Comparison of ENCODE assay signal across 32 mouse cellular contexts in genomic region chr7:88482628-88483027, GRCm38 (mm10). TPM values are rescaled to one million over a fixed set of nuclear protein-coding genes. Genes with fewer than 3 reads are reported as not detected.
DNase-seq lines count a peak whose midpoint lies in the region; ATAC-seq and TF ChIP-seq lines count a peak whose summit lies in the region.
"Had no signal": no experiment of that assay in that cellular context is flagged by ENCODE, and none has a peak within 500 bp of the region (broad histone marks: within the 10 kb centered on the region; RNA-seq: fewer than 3 reads in every experiment).

No protein-coding gene starts in this region.

- H3ac ChIP-seq in myocyte (ENCODE audit: control insufficient read depth, insufficient read length), result no peak overlapping the region

- H3K4me2 ChIP-seq in liver, embryonic 14.5 days (ENCODE audit: low read depth), result peak overlapping the region; percentile 34; the same call in 1 of the 2 replicates
- no peak overlapping the region for H3K4me2 ChIP-seq in liver, embryonic 12.5 days
- peak overlapping the region; percentile 43 for H3K4me2 ChIP-seq in myocyte (ENCODE audit: low read depth)
- H3K4me2 ChIP-seq: forebrain, embryonic 12.5 days; intestine, embryonic 15.5 days; lung, embryonic 15.5 days; midbrain, embryonic 12.5 days had no signal

- H3K27ac ChIP-seq in liver, embryonic 14.5 days, result no peak overlapping the region
- no peak overlapping the region for H3K27ac ChIP-seq in liver, embryonic 12.5 days
- H3K27ac ChIP-seq in macrophage, result no peak overlapping the region
- H3K27ac ChIP-seq in hindbrain, embryonic 10.5 days, result no peak overlapping the region
- H3K27ac ChIP-seq: forebrain, embryonic 12.5 days; hindbrain, postnatal 0 days; intestine, embryonic 15.5 days; kidney, postnatal 0 days; lung, embryonic 15.5 days; midbrain, embryonic 12.5 days; stomach, postnatal 0 days had no signal

- TF ChIP-seq EP300 in liver, embryonic 14.5 days (IDR thresholded peaks at IDR 0.05; ENCODE audit: low read depth), result no peak

- no peak for TF ChIP-seq POLR2A in myocyte (IDR thresholded peaks at IDR 0.05; ENCODE audit: insufficient read length, low read depth)

- DNase-seq in liver, embryonic 14.5 days (ENCODE audit: low read depth in 3 of 3, low spot score in 3 of 3), result no peak
- no peak for DNase-seq in gastrocnemius, postnatal 25 days
- DNase-seq in hindbrain, embryonic 10.5 days (ENCODE audit: low spot score), result no peak
- no peak for DNase-seq in right cerebral cortex, adult 18-20 months
- DNase-seq: adrenal gland, adult 2 months; adrenal gland, postnatal 36 days; cerebellum, adult 11 months; cerebellum, adult 9-11 months; forebrain, postnatal 0 days; heart, postnatal 14 days; kidney, adult 8-10 months; kidney, postnatal 4 days; layer of hippocampus, postnatal 36 days; left cerebral cortex, postnatal 4 days; lung, postnatal 4 days; right cerebral cortex, postnatal 14 days; spleen, adult 18-20 months; thymus, adult 18-20 months; thymus, postnatal 25 days had no signal

- no peak for TF ChIP-seq CTCF in liver, embryonic 14.5 days (IDR thresholded peaks at IDR 0.05; ENCODE audit: low read depth)

- ATAC-seq in liver, embryonic 14.5 days (ENCODE audit: insufficient read depth), result no peak
- no peak for ATAC-seq in liver, embryonic 12.5 days
- ATAC-seq in common myeloid progenitor, adult 5-6 weeks (replicated peaks; ENCODE audit: low read depth, poor library complexity, severe bottlenecking), result peak; percentile 3; the same call in 1 of the 2 replicates
- ATAC-seq: activated CD4-positive, CD25-positive, alpha-beta regulatory T cell, adult 4 months; forebrain, postnatal 0 days; hindbrain, postnatal 0 days; intestine, embryonic 15.5 days had no signal

- 27% methylated on average over 7 of the region's 7 CpGs for WGBS in liver, embryonic 14.5 days (ENCODE audit: insufficient replicate concordance)
- WGBS in liver, embryonic 12.5 days (ENCODE audit: insufficient replicate concordance), result 51% methylated on average over 7 of the region's 7 CpGs
- 26% methylated on average over 7 of the region's 7 CpGs for WGBS in macrophage (ENCODE audit: missing documents)
- 85% methylated on average over 7 of the region's 7 CpGs for WGBS in hindbrain, embryonic 10.5 days

- no peaks in the 10 kb centered on the region for H3K79me2 ChIP-seq in macrophage (ENCODE audit: inconsistent target)
- no peaks in the 10 kb centered on the region for H3K79me2 ChIP-seq in myocyte (ENCODE audit: control insufficient read depth, insufficient read depth)

- no peak overlapping the region for H3K9ac ChIP-seq in liver, embryonic 14.5 days (replicated peaks)
- H3K9ac ChIP-seq in liver, embryonic 12.5 days, result no peak overlapping the region
- H3K9ac ChIP-seq: forebrain, embryonic 12.5 days; forebrain, postnatal 0 days; intestine, embryonic 15.5 days; lung, embryonic 15.5 days; midbrain, embryonic 12.5 days had no signal

- H3K36me3 ChIP-seq in liver, embryonic 14.5 days (replicated peaks; ENCODE audit: control insufficient read depth, insufficient read depth, low read depth), result no peaks in the 10 kb centered on the region
- H3K36me3 ChIP-seq in liver, embryonic 12.5 days, result no peaks in the 10 kb centered on the region
- no peaks in the 10 kb centered on the region for H3K36me3 ChIP-seq in macrophage (ENCODE audit: inconsistent target)
- no peaks in the 10 kb centered on the region for H3K36me3 ChIP-seq in myocyte (ENCODE audit: control insufficient read depth, insufficient read depth)
- no peaks in the 10 kb centered on the region for H3K36me3 ChIP-seq in hindbrain, embryonic 10.5 days
- H3K36me3 ChIP-seq: forebrain, embryonic 12.5 days; intestine, embryonic 15.5 days; lung, embryonic 15.5 days; midbrain, embryonic 12.5 days had no signal

- H3K9me3 ChIP-seq in liver, embryonic 14.5 days (ENCODE audit: control insufficient read depth, low read length), result no peaks in the 10 kb centered on the region
- no peaks in the 10 kb centered on the region for H3K9me3 ChIP-seq in liver, embryonic 12.5 days (replicated peaks)
- no peaks in the 10 kb centered on the region for H3K9me3 ChIP-seq in hindbrain, embryonic 10.5 days
- H3K9me3 ChIP-seq: forebrain, embryonic 12.5 days; intestine, embryonic 15.5 days; lung, embryonic 15.5 days; midbrain, embryonic 12.5 days had no signal

- no peaks in the 10 kb centered on the region for H3K4me1 ChIP-seq in liver, embryonic 14.5 days (replicated peaks; ENCODE audit: control insufficient read depth in 2 of 2, insufficient read depth in 2 of 2, low read length in 1 of 2)
- no peaks in the 10 kb centered on the region for H3K4me1 ChIP-seq in liver, embryonic 12.5 days
- no peaks in the 10 kb centered on the region for H3K4me1 ChIP-seq in hindbrain, embryonic 10.5 days (replicated peaks)
- H3K4me1 ChIP-seq: forebrain, embryonic 12.5 days; intestine, embryonic 15.5 days; lung, embryonic 15.5 days; midbrain, embryonic 12.5 days had no signal

- H3K27me3 ChIP-seq in liver, embryonic 14.5 days (ENCODE audit: control insufficient read depth, insufficient read depth, low read length), result no peaks in the 10 kb centered on the region
- H3K27me3 ChIP-seq in liver, embryonic 12.5 days (replicated peaks), result no peaks in the 10 kb centered on the region
- no peaks in the 10 kb centered on the region for H3K27me3 ChIP-seq in myocyte (ENCODE audit: control insufficient read depth, insufficient read depth, insufficient read length)
- no peaks in the 10 kb centered on the region for H3K27me3 ChIP-seq in hindbrain, embryonic 10.5 days (ENCODE audit: insufficient read depth, poor library complexity, severe bottlenecking)
- H3K27me3 ChIP-seq: forebrain, embryonic 12.5 days; intestine, embryonic 15.5 days; lung, embryonic 15.5 days; midbrain, embryonic 12.5 days had no signal

- no peak overlapping the region for H3K4me3 ChIP-seq in liver, embryonic 14.5 days (ENCODE audit: insufficient read depth in 1 of 2, low read depth in 2 of 2, low read length in 2 of 2)
- no peak overlapping the region for H3K4me3 ChIP-seq in liver, embryonic 12.5 days
- H3K4me3 ChIP-seq in macrophage (ENCODE audit: inconsistent target), result peak overlapping the region; percentile 3; the same call in 1 of the 2 replicates
- no peak overlapping the region for H3K4me3 ChIP-seq in myocyte
- no peak overlapping the region for H3K4me3 ChIP-seq in hindbrain, embryonic 10.5 days
- H3K4me3 ChIP-seq: forebrain, embryonic 12.5 days; intestine, embryonic 15.5 days; lung, embryonic 15.5 days; midbrain, embryonic 12.5 days had no signal

TF ChIP-seq in myocyte, 11 proteins besides CTCF, POLR2A, EP300 and RAD21:
- TF ChIP-seq REST (IDR thresholded peaks at IDR 0.05; ENCODE audit: insufficient read depth, insufficient read length) (no peak), CEBPB (IDR thresholded peaks at IDR 0.05; ENCODE audit: insufficient read depth, poor library complexity, severe bottlenecking) (no peak), MYOD1 (IDR thresholded peaks at IDR 0.05; ENCODE audit: control insufficient read depth in 1 of 3, insufficient read length in 2 of 3, low read depth in 2 of 3) (no peak), TCF12 (IDR thresholded peaks at IDR 0.05; ENCODE audit: insufficient read depth, poor library complexity, severe bottlenecking) (no peak), USF1 (IDR thresholded peaks at IDR 0.05; ENCODE audit: low read depth) (no peak), MYOG (IDR thresholded peaks at IDR 0.05; ENCODE audit: control insufficient read depth in 1 of 3, insufficient read depth in 1 of 3, insufficient read length in 2 of 3, low read depth in 2 of 3) (no peak)
TF ChIP-seq in myocyte: peak in this region for 0.

RNA-seq across cellular contexts. Expression of gene Rab38, which starts 52.6 kb away (rescaled TPM):
- polyA plus RNA-seq in liver, embryonic 14.5 days (2012; rRNA removed), result 1.9 TPM in 2 replicates
- polyA plus RNA-seq in liver, embryonic 14.5 days (2014; fragmentation: Nextera tagmentation; extraction: Ambion mirVana), result 2.3 and 4.3 TPM in 2 replicates
- 4.1 and 5.5 TPM in 2 replicates for polyA plus RNA-seq in liver, embryonic 12.5 days (2016; fragmentation: Nextera tagmentation; extraction: Ambion mirVana)
- total RNA-seq in common myeloid progenitor, adult 5-6 weeks (2017), result 63.5 and 69.6 TPM in 2 replicates
- total RNA-seq in macrophage (2018; cell fraction: chromatin; rRNA removed), result 1 to 10 TPM in 19 of 26 experiments, under 1 TPM in 4, not detected in 3; 0.60 to 3.5 (median 1.3) TPM
- total RNA-seq in macrophage (2018; cell fraction: cytosol; rRNA removed), result 1 to 10 TPM; 1.4 to 3.4 (median 2.3) TPM
- 1 to 10 TPM in 21 of 26 experiments, under 1 TPM in 5; 0.66 to 4.5 (median 1.4) TPM for total RNA-seq in macrophage (2018; cell fraction: nucleus; rRNA removed)
- 0.95 to 3.0 TPM (median 2.5 TPM) in 3 replicates for polyA plus RNA-seq in macrophage (2018)
- polyA plus RNA-seq in myocyte (2012; fragmentation: generic; extraction: Trizol), result 0.76 TPM
- under 1 TPM; 0.18 to 0.32 TPM for total RNA-seq in gastrocnemius, postnatal 25 days (2021)
- 5.2 and 7.5 TPM in 2 replicates for polyA plus RNA-seq in hindbrain, embryonic 10.5 days (2016; fragmentation: Nextera tagmentation; extraction: Ambion mirVana)
- total RNA-seq: gastrocnemius, adult 8-10 months had no signal
- polyA plus RNA-seq: activated CD4-positive, CD25-positive, alpha-beta regulatory T cell, adult 4 months had no signal
